Mouse (Mus musculus) embryo, embryonic 9.5 days (tissue): Measurements from ENCODE around the gene Tmem63c.

Experiments
- DNase-seq: peaks from one replicate; pipeline ENCODE4 v3.0.0-alpha.2; 2017; ENCODE audit errors: extremely low spot score

Gene Tmem63c

DNA sequence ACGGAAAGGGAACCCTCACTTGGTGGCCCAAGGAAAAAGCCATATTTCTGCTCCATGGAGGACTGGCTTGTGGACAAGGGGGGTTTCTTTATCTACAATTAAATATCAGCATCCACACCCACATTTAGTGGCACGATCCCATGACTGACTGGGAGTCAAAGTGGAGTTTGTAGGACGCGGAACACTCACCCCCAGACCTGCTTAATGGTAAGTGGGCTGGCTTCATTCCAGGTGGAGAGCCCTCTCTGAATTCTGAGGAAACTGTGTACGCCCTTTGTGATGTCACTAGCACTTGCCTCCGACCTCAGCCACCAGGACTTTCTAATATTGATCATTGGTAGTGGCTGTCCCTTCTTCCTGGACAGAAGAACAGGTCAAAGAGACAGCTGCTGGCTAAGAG lies at the start of gene Tmem63c:
TSS of gene Tmem63c (plus strand) at position 301 of the 400 bp plus-strand sequence.
- DNase-seq, result no peak

DNA sequence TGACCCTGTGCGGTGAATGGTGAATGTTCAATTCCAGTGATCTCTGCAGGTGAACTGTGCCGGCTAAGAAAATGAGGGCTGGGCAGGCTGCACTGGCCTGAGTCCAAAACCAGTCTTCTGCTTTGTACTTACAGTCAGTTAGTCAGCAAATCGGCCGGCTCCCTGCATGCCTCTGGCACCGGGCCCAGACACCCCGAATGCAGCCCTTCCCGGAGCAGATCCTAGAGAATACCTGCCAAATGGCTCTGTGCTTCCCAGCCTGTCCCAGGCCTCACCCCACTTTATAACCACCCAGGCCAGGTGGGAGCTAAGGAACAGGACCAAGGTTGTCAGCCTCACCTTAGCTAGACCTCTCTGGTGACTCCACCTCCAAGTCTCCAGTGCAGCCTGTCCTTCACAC lies 47.9 kb upstream of the Tmem63c start:
- no peak for DNase-seq

DNA sequence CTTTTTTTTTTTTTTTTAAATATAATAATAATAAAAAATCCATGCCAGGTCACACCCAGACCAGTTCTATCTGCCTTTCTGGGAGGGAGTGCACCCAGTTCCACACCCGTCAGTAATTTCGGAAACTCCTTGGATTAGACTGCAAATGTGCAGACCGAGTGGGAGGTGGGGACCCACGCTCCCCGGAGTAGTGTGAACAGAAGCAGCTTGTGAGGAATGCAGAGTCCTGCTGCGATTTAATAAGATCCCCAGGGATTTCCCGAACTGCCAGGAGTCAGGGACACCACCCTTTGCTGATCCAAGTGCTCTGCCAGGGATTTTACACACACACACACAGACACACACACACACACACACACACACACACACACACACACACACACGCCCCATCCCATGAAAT lies 47.4 kb upstream of the Tmem63c start:
- no peak for DNase-seq

DNA sequence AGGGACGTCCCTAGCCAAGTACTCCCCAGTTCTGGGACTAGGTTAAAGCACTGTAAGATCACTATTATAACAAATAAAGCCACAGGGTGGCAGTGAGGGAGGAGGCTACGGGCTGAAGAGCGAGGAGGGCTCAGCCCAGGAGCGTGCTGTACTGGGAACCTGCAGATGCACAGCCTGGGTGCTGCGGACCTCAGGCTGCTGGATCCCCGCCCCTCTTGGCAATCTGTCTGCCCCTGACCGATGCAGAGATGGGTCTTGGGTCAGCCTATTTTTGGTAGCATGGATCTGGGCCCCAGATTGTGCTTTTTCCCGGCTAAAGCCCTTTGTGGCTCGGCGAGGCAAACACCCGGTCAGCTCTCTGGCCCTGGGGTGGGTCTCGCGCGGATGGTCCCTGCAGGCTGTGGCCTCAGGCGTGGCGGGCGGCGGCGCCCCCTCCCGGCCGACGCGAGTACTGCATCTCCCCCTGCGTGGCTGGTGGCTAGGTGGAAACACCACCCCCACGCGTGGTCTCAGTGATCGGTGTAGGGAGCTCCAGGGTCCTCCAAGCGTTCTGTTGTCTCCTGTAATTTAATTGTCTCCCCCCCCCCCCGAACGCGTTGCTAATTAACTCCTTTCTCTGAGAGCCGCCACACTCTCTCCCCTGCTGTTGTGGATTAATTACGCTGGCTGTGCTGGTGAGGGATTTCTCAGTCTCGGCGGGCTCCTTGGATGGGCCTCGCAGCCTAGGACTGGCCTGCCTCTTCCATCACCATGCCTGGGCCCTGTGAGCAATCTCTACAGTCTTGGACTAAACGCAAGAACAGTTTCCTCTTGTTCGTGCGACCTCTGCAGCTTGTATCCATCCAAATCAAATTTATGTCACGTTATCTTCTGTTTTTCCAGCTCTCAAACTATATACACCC lies 46.5 kb upstream of the Tmem63c start:
- peak; percentile 83 for DNase-seq

DNA sequence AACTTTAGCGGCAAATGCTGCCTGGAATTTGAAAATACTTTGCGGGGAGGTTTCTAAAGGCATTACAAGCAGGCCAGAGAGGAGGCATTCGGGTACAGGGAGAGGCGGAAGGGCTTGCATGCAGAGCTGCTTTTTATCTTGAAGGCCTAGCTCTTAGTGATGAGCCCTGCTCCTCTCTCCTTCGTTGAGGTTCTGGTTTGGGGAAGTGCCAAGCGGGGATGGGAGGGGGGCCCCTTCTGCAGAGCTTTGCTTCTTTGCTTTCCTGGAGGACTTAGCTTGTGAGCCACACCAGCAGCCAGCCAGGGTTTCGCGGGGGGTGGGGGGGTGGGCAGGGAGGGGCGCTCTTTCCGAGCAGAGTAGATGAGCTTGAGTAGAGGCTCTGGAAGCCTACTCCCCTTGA lies 45.4 kb upstream of the Tmem63c start:
- DNase-seq, result no peak

DNA sequence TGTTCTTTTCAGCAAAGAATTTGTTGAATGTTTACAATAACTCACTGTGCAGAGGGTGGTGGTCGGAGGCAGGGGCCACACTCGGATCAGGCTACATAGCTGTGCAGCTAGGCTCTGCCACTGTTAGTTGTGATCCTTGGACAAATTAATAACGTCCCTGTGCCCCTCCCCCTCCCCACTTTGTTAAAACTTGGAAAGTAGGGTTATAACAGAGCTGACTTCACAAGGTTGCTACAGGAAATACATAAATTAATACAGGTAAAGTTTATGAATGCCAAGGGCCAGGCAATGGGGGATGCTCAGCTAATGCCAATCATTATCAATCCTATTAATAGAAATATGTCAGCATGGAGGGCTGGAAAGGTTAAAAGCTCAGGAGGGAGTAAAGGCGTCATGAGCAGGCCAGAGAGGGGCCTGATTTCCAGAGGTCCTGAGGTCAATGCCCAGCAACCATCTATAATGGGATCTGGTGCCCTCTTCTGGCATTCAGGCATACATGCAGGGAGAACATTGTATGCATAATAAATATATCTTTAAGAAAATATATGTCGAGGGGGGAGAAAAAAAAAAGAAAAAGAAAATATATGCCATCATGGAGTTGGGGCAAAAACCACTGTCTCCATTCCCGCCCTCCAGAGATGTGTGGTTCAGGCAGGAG lies 44.5 kb upstream of the Tmem63c start:
- DNase-seq, result no peak

DNA sequence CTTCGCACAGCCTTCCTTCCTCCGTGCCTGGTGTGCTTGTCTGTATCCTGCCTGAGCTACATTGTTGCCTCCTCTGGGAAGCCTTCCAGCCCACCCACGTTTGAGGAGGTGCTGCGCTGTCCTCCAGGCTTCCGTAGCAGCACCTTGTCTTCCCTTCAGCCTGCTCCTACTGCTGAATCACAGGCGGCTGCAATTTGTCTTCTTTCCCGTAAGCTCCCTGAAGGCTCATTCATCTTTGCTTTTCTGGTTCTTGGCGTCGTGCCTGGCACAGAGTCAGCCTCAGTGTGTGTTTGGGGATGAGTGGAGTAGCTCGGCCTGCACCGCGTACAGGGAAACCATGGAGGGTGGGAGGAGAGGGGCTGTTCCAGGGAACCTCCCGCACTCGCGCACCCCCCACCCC lies 43.3 kb upstream of the Tmem63c start:
- no peak for DNase-seq

DNA sequence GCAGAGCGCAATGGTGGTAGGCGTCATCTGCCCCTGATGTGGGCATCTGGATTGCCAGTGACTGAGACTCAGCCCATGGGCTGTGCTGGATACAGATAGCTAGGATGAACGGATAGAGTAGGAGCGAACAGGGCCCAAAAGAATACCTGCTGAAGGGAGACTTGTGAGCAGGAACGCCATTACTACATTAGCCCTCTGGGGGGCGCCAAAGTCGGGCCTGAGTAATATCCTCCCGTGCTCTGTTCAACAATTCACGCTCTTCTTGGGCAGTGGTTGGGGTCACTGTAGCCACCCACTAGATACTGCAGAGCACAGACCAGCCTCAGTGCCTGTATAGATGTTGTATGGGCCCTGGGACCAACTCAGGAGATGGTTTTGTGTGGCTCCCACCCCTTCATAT lies 40.0 kb upstream of the Tmem63c start:
- DNase-seq, result no peak

DNA sequence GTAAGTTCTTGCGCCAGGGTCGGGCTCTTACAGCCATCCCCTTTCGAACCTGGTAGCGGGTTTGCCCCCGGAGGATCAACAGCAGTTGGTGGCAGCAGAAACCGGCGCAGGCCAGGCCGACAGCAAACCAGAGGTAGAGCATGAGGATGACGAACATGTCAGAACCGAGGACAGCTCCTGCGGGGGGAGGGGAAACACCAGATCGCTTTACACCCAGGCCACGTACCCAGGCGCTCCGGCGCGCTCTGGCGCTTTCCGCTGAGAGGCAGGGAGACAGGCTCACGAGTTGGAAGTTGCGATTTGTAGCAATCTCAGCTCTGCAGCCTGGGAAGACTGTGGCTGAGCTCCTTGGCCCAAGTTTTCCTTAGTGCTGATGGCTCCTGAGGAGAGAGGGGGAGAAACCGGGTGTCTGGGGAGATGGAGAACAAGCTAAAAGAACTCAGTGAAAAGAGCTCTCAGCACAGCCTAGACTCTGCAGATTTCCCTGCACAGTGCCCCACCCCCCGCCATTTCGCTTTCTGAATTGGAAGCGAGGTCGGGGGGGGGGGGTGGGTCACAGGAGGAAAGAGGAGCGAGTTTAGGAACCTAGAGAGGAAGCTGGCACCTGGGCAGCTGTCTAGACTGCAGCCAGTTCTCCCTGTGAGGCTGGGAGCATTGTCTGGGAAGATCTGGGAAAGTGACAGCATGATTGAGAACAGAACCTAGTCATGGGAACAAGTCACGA lies 37.5 kb upstream of the Tmem63c start:
- peak; percentile 77 for DNase-seq

DNA sequence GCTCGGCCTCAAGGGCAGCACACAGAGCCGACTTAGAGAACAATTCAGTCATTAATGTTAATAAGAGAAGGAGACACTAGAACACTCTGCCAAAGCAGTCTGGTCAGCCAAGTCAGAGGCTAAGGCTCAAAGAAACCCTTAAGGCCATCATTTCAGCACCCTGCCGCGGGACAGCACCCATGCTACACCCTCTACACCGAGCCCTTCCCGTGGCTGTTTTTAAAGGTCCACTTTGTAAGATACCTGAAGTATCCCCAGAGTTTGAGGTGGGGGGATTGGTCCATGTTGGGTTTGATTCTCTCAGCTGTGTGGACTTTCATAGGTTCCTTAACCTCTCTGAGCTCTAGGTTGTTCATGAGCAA lies 37.0 kb upstream of the Tmem63c start:
- peak; percentile 36 for DNase-seq

DNA sequence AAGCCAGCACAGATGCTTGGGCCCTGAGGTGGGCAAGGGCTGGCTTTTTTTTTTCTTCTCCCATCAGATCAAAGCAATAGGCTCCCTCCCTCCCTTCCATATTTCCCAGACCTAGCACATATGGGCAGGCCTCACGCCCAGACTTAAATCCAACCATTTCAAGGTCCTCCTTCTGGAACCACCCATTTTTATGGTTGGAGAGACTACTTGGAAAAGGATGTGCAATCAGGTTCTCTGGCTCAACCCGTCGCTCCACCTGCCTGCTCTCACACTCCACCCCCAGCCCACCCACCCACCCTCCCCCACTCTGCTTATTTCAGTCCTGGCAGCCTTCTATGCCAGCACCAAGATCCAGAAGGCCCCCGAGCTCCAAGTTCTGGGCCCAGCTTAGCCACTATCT lies 34.6 kb upstream of the Tmem63c start:
- no peak for DNase-seq

DNA sequence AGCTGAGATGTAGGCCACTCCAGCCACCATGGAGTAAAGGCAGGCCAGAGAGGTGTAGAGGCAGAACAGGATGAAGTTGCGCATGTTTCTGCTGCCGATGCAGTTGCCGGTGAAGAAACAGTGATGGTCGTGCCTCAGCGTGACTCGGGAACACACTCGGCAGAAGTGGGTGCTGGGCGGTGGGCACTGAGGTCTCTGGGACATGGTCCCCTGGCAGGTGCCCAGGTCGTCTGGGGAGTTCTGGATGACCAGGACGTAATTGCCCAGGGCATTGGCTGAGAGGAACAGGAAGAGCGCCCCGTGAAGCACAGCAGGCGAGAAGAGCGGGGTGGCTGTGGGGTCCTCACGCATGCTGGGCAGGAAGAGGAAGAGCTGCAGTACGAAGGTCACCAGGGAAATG lies 32.9 kb upstream of the Tmem63c start:
- DNase-seq, result no peak

DNA sequence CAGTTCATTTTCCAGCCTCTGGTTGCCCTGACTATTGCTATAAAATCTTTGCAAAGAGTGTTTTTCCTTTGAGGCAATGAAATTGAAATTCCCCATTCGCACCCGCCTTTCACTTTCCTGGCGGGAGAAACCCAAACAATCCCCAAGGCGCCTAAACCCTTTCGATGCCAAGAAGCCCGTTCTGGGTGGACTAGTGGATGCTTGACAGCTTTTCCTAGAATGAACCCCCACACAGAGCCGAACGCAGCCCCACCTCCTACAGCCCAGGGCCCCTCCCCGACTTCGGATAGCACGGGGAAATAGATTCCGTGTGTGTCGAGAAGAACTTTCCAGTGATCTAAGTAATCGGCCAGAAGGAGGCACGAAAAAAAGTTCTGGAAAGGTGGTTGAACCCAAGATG lies 31.8 kb upstream of the Tmem63c start:
- DNase-seq, result no peak

DNA sequence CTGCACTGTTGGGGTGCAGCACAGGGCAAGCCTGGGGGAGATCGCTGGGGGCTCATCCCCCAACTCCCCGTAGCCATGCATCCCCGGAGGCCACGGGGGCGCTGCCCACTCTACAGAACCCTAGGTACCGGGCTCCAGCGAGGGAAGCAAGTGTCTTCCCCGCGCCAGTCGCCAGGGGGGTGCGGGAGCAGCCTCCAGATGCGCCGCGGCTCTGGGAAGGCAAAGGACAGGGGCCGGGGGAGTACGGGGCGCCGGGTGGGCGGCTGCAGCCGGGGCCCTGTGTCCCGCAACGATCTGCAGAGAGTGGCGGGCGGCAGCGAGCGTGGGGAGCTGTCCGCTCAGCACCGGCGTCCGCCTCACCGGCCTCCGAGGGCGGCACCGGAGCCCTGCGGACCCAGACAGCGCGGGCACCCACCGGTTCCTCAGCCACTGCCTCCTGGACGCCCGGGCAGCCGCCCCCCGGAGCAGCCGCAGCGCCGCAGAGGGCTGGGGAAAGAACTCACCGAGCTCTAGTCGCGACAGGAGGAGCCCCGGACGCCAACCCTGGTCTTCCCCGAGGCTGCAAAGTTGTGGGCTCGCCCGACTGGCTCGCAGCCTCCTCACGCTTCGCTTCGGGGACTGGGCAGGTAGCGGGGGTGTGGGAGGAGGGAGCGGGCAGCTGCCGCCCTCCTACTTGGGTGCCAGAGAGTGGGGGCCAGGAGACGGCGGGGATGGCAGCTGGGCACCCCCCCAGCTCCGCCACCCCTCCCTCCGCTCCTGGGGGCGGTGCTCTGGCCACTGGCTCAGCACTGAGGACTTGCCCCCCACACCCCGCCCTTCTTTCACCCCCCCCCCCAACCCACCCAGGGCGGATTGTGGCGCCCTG lies 31.0 kb upstream of the Tmem63c start, which contains the start of gene Zdhhc22:
TSS of gene Zdhhc22 (minus strand) at position 541 of the 865 bp plus-strand sequence.
- peak; percentile 61 for DNase-seq

DNA sequence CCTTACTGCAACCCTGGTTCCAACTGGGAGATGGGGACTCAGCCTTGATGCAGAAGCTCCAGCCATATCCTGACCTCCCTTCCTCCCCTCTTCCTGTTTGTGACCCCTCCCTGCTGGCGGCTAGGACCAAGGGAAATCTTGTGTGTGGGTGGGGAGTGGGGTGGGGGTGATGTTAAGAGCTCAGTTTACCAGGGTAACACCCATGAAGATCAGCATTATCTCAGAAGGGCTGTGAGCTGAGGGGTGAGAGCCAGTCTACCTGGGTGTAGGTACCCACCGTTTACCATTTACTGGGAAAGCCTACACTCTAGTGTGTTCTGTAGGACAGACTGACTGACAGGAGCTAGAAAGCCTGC lies 30.4 kb upstream of the Tmem63c start:
- no peak for DNase-seq

DNA sequence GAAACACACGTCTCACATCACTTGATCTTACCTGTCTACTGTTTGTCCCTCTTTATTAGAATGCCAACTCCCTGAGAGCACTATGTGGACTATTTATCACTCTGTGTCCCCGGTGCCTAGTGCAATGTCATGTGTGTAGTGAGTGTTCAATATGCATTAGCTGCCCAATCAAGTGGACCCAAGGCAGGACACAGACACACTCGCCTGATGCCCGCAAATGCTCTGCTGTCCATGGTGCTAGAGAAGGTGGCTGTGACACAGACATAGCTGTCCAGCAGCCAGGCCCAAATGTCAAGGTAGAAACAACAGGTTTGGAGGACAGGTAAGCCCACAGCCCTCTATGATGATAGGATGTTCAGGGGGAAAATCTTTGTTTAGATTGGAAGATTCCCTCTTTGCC lies 27.0 kb upstream of the Tmem63c start:
- peak; percentile 33 for DNase-seq

DNA sequence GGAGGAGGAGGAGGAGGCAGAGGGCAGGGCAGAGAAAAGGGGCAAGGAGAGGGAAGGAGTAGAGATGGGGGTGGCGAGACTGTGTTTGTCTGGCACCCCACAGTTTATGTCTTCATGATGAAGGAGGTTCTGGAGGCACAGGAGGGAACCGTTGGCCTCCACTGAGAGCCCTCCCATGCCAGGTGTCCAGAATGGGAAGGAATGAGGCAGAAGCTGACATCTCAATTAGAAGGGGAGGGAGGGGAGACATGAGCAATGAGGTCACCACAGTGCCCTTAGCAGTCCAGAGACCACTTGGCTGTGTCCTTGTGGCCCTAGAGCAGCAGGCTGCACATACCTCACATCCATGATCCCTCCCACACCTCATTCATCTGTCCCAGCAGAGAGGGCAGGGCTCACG lies 26.4 kb upstream of the Tmem63c start:
- DNase-seq, result no peak

DNA sequence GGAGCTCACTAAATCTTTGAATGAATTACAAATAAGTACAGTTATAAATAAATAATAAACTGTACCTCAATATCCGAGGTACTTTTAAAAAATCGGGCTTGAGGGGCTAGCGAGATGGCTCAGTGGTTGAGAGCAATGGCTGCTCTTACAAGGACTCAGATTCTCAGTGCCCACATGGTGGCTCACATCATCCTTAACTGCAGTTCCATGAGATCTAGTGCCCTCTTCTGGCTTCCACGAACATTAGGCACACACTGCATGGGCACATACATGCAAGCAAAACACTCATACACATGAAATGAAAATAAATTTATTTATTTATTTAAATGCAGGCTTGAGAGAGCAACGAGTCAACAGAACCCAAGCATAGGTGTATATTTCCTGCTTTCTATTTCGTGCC lies 25.2 kb upstream of the Tmem63c start:
- DNase-seq, result no peak

DNA sequence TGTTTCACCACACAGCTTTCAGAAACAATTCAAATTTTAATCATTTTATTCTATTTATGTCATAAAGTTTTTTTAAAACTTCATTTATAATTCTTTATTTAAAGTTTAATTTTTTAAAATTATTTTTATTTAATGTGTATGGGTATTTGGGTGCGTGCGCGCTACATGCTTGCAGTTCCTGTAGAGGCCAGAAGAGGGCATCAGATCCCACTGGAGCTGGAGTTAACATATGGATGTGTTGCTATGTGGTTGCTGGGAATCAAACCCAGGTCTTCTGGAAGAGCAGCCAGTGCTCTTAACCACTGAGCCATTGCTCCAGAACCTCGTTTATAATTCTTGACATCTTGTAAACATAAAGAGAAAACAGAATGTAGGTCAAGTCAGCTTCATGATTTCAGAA lies 22.4 kb upstream of the Tmem63c start:
- no peak for DNase-seq

DNA sequence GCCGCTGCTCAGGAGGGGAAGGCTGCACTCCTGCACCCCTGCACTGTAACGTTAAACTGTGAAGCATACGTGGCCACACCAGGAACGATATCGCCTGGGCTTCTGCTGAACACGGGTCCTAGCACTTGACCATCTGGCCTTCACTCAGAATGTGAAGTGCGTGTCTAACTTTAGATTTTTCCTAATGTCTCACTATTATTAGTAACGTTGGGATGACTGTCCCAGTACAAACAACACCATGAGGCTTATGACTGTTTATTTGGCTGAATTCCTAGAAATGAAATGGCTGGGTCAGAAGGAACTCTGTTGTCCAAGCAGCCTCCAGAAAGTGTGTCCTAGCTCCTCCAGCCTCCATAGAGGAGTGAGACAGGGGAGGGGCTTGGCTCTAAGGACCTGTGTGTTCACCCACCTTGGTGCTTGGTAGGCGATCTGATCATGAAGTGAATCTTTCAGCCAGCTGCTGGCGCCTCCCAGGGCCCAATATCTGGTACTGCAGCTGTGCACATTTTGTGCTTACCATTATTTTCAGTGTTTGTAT lies 21.8 kb upstream of the Tmem63c start:
- DNase-seq, result no peak

DNA sequence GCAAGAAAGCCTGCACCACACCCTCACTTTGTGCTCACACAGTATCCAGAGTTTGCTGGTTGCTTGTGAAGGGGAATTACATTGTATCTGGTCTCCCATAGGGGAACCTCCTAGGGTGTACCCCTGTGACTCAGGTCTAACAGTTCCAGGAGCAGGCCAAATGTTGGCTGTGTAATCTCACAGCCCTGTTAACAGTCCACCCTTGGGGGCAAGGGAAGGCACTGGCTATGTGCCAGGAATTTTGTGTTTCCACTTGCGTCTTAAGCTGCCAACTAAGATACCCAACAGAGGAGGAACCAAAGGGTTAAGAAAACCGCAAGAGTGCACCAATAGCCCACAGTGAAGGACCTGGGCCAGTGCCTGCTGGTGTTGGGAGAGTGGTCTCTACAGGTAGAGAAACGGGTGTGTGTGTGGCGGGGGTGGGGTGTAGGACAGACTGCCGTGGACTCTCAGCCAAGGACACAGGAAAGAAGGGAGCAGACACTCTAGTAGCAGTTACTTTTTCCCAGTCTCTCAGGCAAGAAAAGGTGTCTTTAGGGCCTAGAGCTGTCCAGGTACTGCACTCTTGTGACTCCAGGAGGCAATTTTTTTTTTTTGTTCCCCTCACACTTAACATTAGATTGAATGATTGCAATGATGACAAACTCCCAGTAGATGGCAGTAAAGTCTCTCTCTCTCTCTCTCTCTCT lies 20.8 kb upstream of the Tmem63c start:
- no peak for DNase-seq
